Comparison of ENCODE assay signal across 7 mouse cellular contexts in genomic region chr11:84072904-84073651, GRCm38 (mm10). TPM values are rescaled to one million over a fixed set of nuclear protein-coding genes. Genes with fewer than 3 reads are reported as not detected.
DNase-seq lines count a peak whose midpoint lies in the region; ATAC-seq and TF ChIP-seq lines count a peak whose summit lies in the region.

No protein-coding gene starts in this region.

- H3K9ac ChIP-seq in ES-Bruce4 (ENCODE audit: low read depth, poor library complexity, severe bottlenecking) = no peak overlapping the region
- H3K9ac ChIP-seq in limb, embryonic 13.5 days = no peak overlapping the region
- no peak overlapping the region for H3K9ac ChIP-seq in midbrain, embryonic 16.5 days (ENCODE audit: low read depth, low read length)

- 34% methylated on average over 9 of the region's 9 CpGs for WGBS in limb, embryonic 13.5 days
- 58% methylated on average over 9 of the region's 9 CpGs for WGBS in midbrain, embryonic 16.5 days

- no peak overlapping the region for H3K4me3 ChIP-seq in ES-Bruce4 (ENCODE audit: low read depth, low read length)
- no peak overlapping the region for H3K4me3 ChIP-seq in limb, embryonic 13.5 days
- H3K4me3 ChIP-seq in midbrain, embryonic 16.5 days (ENCODE audit: low read depth, low read length) = no peak overlapping the region

- H3K4me2 ChIP-seq in limb, embryonic 13.5 days (replicated peaks) = no peak overlapping the region
- H3K4me2 ChIP-seq in midbrain, embryonic 16.5 days (ENCODE audit: low read length) = no peak overlapping the region

- TF ChIP-seq EP300 in ES-Bruce4 (IDR thresholded peaks at IDR 0.05; ENCODE audit: insufficient read depth, low read depth, low read length) = no peak

- no peaks in the 10 kb centered on the region for H3K27me3 ChIP-seq in ES-Bruce4 (ENCODE audit: control insufficient read depth, insufficient read depth, low read length, poor library complexity, severe bottlenecking)
- peaks cover 21% of the 10 kb centered on the region for H3K27me3 ChIP-seq in limb, embryonic 13.5 days
- H3K27me3 ChIP-seq in midbrain, embryonic 16.5 days (ENCODE audit: control insufficient read depth, insufficient read depth, low read depth, low read length) = peaks cover 12% of the 10 kb centered on the region

- no peak for TF ChIP-seq POLR2A in ES-Bruce4 (IDR thresholded peaks at IDR 0.05; ENCODE audit: insufficient read depth, low read length)

- peaks cover under 1% of the 10 kb centered on the region; the same call in 1 of the 2 replicates for H3K36me3 ChIP-seq in ES-Bruce4 (ENCODE audit: control insufficient read depth, insufficient read depth, low read length, poor library complexity, severe bottlenecking)
- peaks cover under 1% of the 10 kb centered on the region for H3K36me3 ChIP-seq in limb, embryonic 13.5 days
- no peaks in the 10 kb centered on the region for H3K36me3 ChIP-seq in midbrain, embryonic 16.5 days (ENCODE audit: control insufficient read depth, insufficient read depth, low read length)

- ATAC-seq in limb, embryonic 13.5 days (ENCODE audit: low FRiP score, low read depth) = peak; percentile 80
- no peak for ATAC-seq in midbrain, embryonic 16.5 days

- H3K4me1 ChIP-seq in ES-Bruce4 (ENCODE audit: control insufficient read depth, insufficient read depth, low read length) = peaks cover 2% of the 10 kb centered on the region
- peaks cover 19% of the 10 kb centered on the region for H3K4me1 ChIP-seq in limb, embryonic 13.5 days
- H3K4me1 ChIP-seq in midbrain, embryonic 16.5 days (ENCODE audit: control insufficient read depth, insufficient read depth, low read length) = peaks cover 4% of the 10 kb centered on the region; the same call in 1 of the 2 replicates

- DNase-seq in A20 (ENCODE audit: low read depth, low spot score) = peak; percentile 16
- DNase-seq in gastrocnemius, adult 8-10 months (ENCODE audit: low spot score in 2 of 2) = peak; percentile 38 to 56
- DNase-seq in retina, postnatal 1 day = no peak
- no peak for DNase-seq in urinary bladder, postnatal 36 days (ENCODE audit: low spot score in 2 of 2)

- H3K27ac ChIP-seq in ES-Bruce4 (ENCODE audit: insufficient read depth, low read length) = 0 out of 2 replicates have a peak overlapping the region, but pooled peaks have one; percentile 49
- H3K27ac ChIP-seq in limb, embryonic 13.5 days = peak overlapping the region; percentile 0; the same call in 1 of the 2 replicates
- H3K27ac ChIP-seq in midbrain, embryonic 16.5 days (ENCODE audit: low read length) = no peak overlapping the region

- H3K9me3 ChIP-seq in ES-Bruce4 (replicated peaks; ENCODE audit: control insufficient read depth, insufficient read depth, low read length, poor library complexity, severe bottlenecking) = no peaks in the 10 kb centered on the region
- no peaks in the 10 kb centered on the region for H3K9me3 ChIP-seq in limb, embryonic 13.5 days
- H3K9me3 ChIP-seq in midbrain, embryonic 16.5 days (replicated peaks; ENCODE audit: control insufficient read depth, low read length, poor library complexity, severe bottlenecking) = no peaks in the 10 kb centered on the region

- no peak for TF ChIP-seq CTCF in ES-Bruce4 (IDR thresholded peaks at IDR 0.05; ENCODE audit: low read depth, low read length)

RNA-seq across cellular contexts. Expression of gene Dusp14, which starts 4.0 kb away (rescaled TPM):
- polyA plus RNA-seq in ES-Bruce4 (2011; ENCODE audit: insufficient read depth, insufficient read length, low read depth, missing spikeins) = 26.0 and 32.4 TPM in 2 replicates
- 1 to 10 TPM; 5.5 to 7.6 (median 6.5) TPM for total RNA-seq in gastrocnemius, adult 8-10 months (2022)
- 16.0 and 16.8 TPM in 2 replicates for polyA plus RNA-seq in limb, embryonic 13.5 days (2015; fragmentation: Nextera tagmentation; extraction: Ambion mirVana)
- polyA plus RNA-seq in midbrain, embryonic 16.5 days (2015; fragmentation: Nextera tagmentation; extraction: Ambion mirVana) = 11.0 and 11.8 TPM in 2 replicates

RNA-seq across cellular contexts. Expression of gene Tada2a, which starts 56.3 kb away (rescaled TPM):
- 95.8 and 99.3 TPM in 2 replicates for polyA plus RNA-seq in ES-Bruce4 (2011; ENCODE audit: insufficient read depth, insufficient read length, low read depth, missing spikeins)
- 10 to 100 TPM in 3 of 4 experiments, 1 to 10 TPM in 1; 9.7 to 14.3 (median 13.0) TPM for total RNA-seq in gastrocnemius, adult 8-10 months (2022)
- polyA plus RNA-seq in limb, embryonic 13.5 days (2015; fragmentation: Nextera tagmentation; extraction: Ambion mirVana) = 46.3 and 47.3 TPM in 2 replicates
- 31.2 and 31.5 TPM in 2 replicates for polyA plus RNA-seq in midbrain, embryonic 16.5 days (2015; fragmentation: Nextera tagmentation; extraction: Ambion mirVana)

RNA-seq across cellular contexts. Expression of gene Acaca, which starts 56.4 kb away (rescaled TPM):
- polyA plus RNA-seq in ES-Bruce4 (2011; ENCODE audit: insufficient read depth, insufficient read length, low read depth, missing spikeins) = 49.5 and 50.3 TPM in 2 replicates
- total RNA-seq in gastrocnemius, adult 8-10 months (2022) = 10 to 100 TPM; 12.2 to 16.7 (median 15.6) TPM
- 18.1 and 19.7 TPM in 2 replicates for polyA plus RNA-seq in limb, embryonic 13.5 days (2015; fragmentation: Nextera tagmentation; extraction: Ambion mirVana)
- polyA plus RNA-seq in midbrain, embryonic 16.5 days (2015; fragmentation: Nextera tagmentation; extraction: Ambion mirVana) = 31.4 and 34.1 TPM in 2 replicates

Comparison
In these comparisons a context has a peak if more than half of its experiments do, and no peak if none do; other contexts are left out.
1. DNase-seq: peak in A20 (single experiment) and gastrocnemius, adult 8-10 months (2 of 2); none in retina, postnatal 1 day (single experiment) and urinary bladder, postnatal 36 days (0 of 2).